Mouse (Mus musculus): Measurements from ENCODE around the gene Tnfrsf23.
"Not testable (repeated sequence)": the region's sequence is repeated elsewhere in the genome, so short reads cannot be mapped to it uniquely, and the experiment has no call there.

Tnfrsf23 gene

DNA sequence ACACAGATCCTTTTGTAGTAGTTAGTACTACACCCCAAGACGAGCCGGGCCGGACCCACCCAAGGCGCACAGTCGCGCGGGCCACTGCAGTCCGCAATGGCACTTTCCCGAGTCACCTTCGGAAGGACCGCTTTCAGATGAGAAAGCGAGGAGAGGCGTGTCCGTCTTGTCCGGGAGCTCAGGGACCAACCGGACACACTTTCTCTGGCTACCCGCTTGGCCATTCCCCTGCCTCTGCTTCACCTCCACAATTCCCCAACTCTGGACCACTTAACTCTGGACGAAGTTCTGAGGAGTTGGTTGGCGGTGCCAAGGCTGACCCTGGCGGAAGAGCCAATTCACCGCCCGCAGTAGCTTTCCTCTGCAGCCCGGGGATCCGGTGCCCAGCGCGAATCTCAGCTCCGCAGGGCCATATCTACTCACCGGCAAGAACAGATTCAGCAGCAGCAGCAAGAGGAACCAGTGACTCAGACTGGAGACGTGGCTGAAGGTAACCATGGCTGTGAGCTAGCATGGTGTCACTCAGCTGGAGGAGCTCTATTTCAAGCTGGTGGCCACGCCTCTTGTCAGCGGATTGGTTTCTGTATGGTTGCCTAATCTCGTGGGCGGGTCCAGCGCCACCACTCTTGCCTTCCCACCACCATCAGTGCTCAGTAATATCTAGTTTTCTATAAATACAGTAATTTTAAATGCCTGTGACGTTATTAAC is at the start of gene Tnfrsf23:
TSS of gene Tnfrsf23 (minus strand) at position 514 of the 709 bp plus-strand sequence.
- peak; percentile 79 for DNase-seq

DNA sequence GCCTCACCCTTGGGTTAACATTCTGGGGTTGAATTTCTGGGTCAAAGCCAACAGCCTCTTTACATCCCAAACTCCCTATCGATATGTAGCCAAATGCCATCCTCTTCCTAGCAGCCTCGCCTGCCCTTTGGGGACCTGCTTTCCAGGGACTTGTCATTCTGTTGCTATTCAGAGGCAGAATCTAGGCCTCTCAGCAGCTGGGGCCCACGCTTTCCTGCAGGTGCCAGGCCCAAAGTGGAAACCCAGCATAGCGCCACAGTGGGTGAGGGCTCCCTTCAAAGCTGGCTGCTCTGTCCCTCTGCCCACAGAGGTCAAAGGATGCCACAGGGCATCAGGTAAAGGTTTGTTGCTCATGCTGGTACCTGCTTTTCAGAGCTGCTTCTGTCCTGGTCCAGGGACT is 48.1 kb upstream of the Tnfrsf23 start:
- DNase-seq = no peak

- no peak for DNase-seq
These were observed 44.2 kb upstream of the Tnfrsf23 start for GRCm38 (mm10) chr7:143729886-143730285.

DNA sequence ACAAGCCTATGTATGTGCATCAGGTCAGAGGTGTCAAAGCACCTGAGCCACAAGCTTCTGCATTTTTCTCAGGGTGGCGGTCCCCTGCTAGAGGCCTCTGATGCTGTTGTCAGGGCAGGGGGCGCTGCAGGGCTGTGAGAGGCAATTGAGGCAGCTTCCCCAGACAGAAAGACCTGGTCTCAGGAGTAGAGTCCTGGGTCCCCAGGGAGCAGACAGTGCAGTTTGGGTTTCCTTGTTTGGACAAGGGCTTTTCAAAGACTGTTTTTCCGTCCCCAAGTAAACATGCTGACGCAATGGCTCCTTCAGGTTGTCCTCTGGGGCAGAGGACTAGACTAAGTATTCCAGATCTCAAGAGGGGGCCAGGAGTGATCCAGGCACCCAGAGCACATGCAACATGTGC is 40.7 kb upstream of the Tnfrsf23 start:
- no peak for DNase-seq

GRCm38 (mm10) chr7:143723841-143724240 is 38.2 kb upstream of the Tnfrsf23 start:
- no peak for DNase-seq

GRCm38 (mm10) chr7:143722646-143723045 is 37.0 kb upstream of the Tnfrsf23 start:
- no peak for DNase-seq

- DNase-seq = no peak
These were observed 32.1 kb upstream of the Tnfrsf23 start for GRCm38 (mm10) chr7:143717811-143718210.

GRCm38 (mm10) chr7:143713421-143713820 is 27.7 kb upstream of the Tnfrsf23 start:
- no peak for DNase-seq

GRCm38 (mm10) chr7:143712771-143713348 is 27.2 kb upstream of the Tnfrsf23 start:
- no peak for DNase-seq

- DNase-seq = peak; percentile 21
These were observed 26.4 kb upstream of the Tnfrsf23 start for GRCm38 (mm10) chr7:143712023-143712422.

- peak; percentile 14 for DNase-seq
These were observed 25.7 kb upstream of the Tnfrsf23 start for GRCm38 (mm10) chr7:143711381-143711780.

DNA sequence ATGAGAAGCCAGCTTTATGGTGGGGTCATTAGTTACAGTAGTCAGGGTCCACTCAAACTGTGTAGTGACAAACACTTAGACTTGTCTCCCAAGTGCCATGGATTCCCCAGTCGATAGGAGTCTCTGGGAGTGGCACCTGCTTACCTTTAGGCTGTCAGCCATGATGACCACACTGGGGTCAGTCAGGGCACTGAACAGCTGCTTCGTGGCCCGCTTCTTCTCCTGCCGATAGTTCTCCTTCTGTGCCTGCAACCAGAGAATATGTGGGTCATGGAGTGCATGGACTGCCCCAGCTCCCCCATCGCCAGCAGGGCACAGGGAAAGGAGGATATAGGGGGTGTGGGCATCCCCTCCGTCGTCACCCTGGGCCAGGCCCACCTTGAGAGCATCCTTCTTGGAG is 23.7 kb upstream of the Tnfrsf23 start:
- DNase-seq = no peak

- DNase-seq = peak; percentile 94
These were observed 21.2 kb upstream of the Tnfrsf23 start for GRCm38 (mm10) chr7:143706697-143707438.

DNA sequence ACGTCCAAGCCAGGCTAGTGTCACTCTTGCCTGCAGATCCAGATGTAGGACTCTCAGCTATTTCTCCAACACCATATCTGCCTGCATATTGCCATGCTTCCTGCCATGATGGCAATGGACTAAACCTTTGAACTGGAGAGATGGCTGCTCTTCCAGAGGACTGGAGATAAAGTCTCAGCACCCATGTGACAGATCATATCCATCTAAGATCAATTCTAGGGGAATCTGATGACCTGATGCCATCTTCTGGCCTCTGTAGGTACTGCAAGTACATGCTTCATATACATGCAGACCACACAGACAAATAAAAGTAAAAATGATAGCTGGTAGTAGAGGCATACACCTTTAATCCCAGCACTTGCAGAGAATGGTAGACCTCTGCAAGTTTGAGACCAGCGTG is 10.5 kb upstream of the Tnfrsf23 start:
- peak; percentile 38 for DNase-seq

DNA sequence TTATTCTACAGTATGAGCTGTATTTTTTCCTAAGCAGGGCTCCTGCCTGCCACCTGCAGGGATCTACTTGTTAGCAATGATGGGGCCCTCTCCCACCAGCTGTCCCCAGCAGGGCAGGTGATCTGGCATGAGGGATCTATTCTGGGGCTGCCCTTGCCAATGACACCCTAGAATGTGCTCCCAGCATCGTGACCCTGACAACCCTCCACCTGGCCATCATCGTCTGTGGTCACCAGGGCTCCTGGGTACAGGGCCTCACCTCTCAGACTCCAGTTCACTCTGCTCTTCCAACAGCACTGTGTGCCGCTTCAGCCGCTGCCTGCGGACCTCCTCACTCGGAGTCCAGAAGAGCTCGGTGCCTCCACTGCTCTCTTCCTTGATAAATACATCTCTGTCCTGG is 8.9 kb upstream of the Tnfrsf23 start:
- DNase-seq = no peak

DNA sequence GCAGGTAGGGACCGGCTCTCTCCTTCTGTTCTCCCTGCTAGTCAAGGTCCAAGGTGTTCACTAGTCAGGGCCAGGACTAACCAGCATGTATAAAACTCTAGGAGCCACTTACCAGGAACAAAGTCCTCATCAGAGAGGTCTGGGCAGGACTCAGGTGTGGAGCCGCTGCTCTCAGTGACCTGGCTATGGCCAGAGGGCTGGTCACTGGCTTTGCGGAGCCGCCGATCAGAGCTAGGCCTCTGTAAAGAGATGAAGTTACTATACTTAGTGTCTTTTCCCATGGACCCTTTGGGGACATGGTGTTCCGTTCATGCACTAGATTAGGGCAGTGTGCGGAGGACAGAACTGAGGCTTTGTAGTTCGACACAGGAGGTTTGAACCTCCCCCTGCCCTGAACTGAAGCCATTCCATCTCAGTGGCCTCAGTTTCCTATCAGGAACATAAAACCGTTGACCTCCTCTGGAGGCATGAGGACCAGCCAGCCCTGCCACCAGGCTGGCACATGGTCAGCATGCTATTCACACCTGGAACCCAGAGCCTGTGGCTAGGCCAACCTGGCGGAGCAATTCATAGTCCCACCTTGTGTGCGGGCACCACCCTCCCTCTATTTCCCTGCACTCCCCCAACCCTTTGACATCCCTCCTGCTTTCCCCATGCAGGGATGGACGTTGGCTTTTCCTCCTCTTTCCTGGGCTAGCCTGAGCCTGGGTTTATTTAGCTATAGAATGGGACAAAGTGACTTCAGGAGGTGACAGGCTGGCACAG is 7.3 kb upstream of the Tnfrsf23 start:
- DNase-seq = no peak

DNA sequence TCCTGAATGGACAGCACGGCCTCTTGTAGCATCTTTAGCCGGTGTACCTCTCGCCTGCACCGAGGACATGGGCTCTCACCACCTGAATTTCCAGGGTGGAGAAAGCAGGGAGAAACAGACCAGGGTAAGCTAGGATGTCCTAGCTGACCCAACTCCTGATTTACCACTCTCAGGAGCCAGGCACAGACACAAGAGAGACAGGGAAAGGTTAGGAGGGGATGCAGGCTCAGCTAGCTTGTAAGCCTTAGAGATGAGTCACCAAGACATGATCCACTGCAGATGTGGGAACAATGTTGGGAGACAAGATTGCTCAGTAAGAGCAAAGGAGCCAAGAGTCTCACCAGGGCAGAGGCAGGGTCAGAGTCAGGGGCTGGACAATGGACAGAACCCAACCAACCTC is 6.2 kb upstream of the Tnfrsf23 start:
- DNase-seq = no peak

GRCm38 (mm10) chr7:143691181-143691580 is 5.5 kb upstream of the Tnfrsf23 start:
- no peak for DNase-seq

GRCm38 (mm10) chr7:143689946-143690345 is 4.3 kb upstream of the Tnfrsf23 start:
- DNase-seq = no peak

- no peak for DNase-seq
These were observed 3.8 kb upstream of the Tnfrsf23 start for GRCm38 (mm10) chr7:143689481-143689880.

- DNase-seq = not testable (repeated sequence)
These were observed 1.0 kb upstream of the Tnfrsf23 start for GRCm38 (mm10) chr7:143686676-143687075.

DNA sequence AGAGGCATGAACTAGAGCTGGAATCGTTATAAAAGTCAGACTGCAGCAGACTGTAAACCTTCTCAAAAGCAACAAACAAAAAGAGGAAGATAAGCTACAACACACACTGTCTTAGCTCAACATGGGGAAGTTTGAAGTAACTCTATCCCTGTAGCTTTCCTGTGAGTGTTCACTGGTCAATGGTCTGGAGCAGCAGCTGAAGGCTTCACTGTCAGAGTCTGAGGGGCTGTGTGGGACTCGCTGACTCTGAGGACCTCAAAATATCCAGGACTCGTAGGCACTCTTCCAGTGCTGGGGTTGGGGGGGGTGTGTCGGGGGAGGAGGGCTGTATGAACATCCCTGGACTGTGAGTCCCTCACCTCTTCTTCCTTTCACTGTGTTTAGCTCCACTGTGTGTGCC is 519 bp upstream of the Tnfrsf23 start:
- DNase-seq = not testable (repeated sequence)

DNA sequence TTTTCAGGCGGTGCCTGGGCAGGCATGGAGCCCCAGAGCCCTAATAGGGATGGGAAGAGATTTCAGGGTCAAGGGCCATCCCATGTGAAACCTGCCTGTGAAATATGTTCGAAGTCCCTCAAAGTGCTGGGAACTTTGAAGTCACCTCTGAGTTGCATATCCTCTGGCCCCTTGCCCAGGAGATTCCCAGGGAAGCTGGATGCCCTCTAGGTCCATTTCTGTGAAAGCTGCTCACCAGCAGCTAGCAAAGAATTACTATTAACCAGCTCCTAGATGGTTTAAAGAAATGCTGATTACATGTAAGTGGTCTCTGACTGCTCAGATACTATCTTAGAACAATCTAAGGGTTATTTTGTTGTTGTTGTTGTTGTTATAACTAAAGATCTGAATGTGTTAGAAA is 1.1 kb downstream of the Tnfrsf23 start:
- peak; percentile 14 for DNase-seq
